Mouse (Mus musculus) v-Abl transformed pro-B cells (cell line): ENCODE results near the gene Mxi1.

ENCODE experiments used
- in situ Hi-C, 2 experiments: fragments of 400-800 bp; cut with MboI; formaldehyde crosslinking; loops; one replicate each; pipeline ENCODE4 v1.15.1; 2025; ENCODE audit not compliant: unreplicated experiment in 2 of 2

The Mxi1 gene

DNA sequence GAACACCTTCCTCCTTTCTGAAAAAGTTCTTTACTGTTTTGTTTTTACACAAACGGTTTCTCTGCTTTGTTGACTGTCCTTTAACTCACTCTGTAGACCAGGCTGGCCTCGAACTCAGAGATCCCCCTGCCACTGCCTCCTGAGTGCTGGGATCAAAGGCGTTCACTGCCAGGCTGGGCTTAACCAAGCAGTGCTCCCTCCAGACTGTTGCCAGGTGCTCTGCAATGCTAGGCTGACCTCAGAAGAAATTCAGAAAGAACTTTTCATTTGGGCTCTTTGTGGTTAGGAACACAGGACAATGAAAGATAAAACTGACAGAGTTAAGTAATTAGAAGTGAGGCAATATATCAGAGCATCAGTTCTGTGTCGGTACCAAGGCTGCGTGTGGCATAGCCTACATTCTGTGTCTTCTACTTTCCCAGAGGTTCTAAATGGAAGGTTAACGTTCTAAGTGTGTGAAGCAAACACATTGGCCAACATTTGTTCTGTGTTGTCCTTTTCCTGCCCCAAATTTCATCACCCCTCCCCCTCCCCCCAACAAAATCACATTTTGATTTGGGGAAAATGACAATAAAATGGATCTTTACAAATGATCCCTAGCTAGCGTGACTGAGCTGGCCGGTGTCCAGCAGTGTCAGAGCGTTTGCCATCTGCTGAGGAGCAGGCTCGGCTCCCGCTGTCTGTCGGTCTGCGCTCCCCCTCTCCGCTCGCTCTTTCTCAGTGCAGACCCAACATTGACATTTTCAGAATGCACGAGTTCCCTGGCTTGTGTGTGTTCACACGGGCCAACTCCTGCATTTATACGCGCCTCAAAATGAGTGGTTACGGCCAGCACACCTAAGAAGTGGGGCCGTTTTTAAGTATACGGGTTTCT, 49.1 kb downstream of the Mxi1 start:
- in situ Hi-C loops: loop anchor here (5.0 kb wide), 1 partner anchor 112 kb away; no protein-coding TSS in a partner anchor

DNA sequence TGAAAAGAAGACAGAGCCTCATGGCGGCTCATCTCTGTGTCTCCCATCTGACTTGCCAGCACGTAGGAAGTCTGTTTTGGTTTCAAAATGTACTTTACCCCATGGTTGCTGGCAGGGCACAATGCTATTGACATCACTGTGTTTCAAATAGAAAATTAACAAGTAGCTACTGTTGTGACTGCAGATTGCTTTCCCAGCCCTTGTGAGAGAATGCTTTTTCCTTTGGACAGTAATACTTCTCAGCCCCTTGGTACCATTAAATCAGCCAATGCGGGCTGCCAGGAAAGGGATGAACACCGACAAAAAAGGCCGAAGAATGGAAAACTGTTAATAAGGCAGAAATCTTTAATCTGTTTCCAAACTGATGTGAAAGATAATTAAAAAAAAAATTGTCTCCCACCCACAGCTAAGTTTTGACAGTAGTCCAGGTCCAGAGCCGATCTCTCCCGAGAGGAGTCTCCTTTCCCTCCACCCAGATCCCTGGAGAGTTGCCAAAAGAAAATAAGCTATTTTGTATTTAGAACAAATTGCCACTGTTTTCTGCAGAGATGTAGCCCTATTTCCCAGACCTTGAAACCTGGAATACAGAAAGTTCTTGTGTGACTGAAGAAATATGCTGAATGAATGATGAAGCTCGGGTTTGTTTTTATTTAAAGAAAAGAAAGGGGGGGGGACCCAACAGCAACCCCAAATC, 50.1 kb downstream of the Mxi1 start:
- in situ Hi-C loops: loop anchor here (5.0 kb wide), 1 partner anchor 113 kb away; no protein-coding TSS in a partner anchor

DNA sequence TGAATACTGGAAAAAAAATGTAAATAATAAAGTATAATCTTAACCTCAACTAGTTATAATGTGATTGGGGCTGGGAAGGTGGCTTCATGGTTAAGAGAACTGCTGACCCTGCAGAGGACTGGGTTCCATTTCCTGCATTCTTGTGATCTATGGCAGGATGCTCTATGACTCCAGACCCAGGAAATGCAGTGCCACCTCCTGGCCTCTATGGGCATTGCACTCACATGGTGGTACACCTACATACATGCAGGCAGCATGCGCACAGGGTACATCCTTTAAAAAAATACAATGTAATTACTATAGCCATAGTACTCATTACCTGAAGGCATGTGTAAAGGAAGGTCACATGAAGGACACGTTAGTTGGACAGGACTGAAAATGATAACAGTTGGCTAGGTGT, 52.6 kb downstream of the Mxi1 start:
- in situ Hi-C loops: loop anchor here (5.0 kb wide), 1 partner anchor 116 kb away; no protein-coding TSS in a partner anchor

DNA sequence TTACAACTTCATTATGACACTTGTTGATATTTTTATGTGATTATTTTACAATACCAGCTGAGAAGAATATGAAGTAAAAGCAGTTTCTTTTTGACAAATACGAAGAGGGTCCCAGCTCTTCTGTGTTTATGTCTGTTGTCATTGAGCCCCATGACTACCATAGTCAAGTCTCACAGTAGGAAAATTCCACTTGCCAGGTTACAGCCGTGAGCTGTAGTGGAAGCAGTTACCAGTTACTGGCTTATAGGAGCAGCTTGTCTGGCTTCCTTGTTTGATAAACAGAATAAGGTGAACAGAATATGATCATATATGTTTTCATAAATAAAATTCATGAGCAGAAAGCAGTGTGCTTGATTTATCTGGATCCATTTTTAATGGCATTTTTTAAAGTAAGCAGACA, 54.2 kb downstream of the Mxi1 start:
- in situ Hi-C loops: loop anchor here (5.0 kb wide), 1 partner anchor 117 kb away; no protein-coding TSS in a partner anchor

DNA sequence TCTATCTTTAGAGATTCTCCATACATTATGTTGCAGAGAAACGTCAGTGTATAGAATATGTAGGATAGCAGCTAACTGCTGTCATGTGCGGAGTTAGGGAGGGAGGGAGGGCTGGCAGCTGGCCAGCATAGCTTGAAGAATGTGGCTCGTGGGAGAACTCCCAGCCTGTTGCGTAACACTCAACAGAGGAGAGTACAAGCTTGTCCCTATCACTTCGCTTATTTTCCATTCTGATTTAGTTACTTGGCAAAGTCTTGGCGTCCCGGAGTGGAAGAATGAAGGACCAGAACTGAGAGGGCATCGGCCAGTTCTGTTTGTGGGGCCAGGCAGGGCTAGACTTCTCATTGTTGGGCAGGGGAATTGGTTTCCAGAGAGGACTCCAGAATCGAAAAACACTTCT, 54.6 kb downstream of the Mxi1 start:
- in situ Hi-C loops: loop anchor here (5.0 kb wide), 1 partner anchor 118 kb away; no protein-coding TSS in a partner anchor

DNA sequence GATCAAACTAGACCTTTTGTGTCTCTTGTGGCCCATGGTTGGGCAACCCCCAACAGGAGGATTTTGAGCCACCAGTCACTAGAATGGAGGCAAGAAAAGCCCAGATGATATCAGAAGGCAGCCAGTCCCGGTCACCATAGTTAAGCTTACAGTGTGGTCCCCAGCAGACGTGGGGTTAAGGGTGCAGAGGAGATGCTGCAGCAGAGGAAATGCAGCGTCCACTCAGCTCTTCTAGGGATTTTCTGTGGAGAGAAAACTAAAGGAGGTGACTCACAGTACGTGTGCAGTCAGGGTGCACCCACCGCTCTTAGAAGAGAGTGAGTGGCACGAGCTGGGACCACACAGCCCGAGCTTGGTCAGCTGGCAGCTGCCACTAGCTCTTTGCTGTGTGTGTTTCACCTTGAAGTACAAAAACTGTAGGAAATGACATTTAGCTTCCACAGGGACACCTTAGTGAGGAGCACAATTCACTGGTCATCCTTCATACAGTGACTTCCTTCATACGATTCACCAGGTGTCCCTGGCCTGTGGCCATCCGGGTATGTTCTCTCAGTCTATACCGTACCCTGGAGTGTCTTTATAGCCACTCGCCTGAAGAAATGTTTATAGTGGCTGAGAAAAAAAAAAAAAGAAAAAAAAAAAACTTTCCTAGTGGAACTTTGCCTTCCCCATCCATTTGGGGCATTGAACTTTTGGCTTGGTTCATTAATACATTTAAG, 55.9 kb downstream of the Mxi1 start:
- in situ Hi-C loops: no loop called here

DNA sequence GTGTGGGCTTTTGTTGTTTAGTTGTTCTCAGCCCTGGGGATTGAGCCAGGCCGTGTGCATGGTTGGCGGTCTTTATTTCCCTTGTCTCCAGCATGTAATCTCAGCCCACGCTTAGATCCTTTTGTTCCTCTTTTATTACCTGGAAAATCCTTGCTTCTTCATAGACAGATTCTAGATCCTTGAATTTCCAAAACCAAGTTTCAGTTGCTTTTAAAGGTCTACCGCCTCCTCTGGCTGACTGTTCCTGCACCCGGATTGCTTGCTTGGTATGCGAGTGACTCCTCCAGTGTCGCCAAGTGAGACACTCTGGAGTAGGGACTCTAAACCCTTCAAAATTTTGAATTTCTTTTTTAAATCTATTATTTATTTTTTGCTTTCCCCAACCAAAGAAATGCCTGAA, 56.6 kb downstream of the Mxi1 start:
- in situ Hi-C loops: no loop called here

DNA sequence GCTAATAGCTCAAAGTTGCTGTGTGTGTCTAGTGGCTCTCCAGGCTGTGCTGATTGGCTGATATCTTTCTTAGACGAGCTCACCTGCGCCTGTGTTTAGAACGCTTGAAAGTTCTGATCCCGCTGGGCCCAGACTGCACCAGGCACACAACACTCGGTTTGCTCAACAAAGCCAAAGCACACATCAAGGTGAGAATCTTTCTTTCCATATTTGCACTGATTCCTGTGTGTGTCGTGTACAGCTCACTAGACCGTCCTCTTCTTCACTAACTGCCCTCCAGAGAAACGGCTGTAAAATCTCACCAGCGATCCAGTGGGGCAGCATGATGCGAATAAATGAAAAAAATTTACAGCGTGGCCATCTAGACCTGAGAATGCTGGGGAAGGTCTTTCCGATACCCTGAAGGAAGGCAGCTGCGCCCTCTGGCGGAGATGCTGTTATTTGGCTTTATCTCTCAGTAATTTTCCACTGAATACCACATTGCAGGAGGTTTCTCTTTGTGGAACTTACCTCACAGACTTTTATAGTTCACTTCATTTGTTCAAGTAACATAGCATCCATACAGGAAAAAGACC, 59.2 kb downstream of the Mxi1 start:
- in situ Hi-C loops: no loop called here

DNA sequence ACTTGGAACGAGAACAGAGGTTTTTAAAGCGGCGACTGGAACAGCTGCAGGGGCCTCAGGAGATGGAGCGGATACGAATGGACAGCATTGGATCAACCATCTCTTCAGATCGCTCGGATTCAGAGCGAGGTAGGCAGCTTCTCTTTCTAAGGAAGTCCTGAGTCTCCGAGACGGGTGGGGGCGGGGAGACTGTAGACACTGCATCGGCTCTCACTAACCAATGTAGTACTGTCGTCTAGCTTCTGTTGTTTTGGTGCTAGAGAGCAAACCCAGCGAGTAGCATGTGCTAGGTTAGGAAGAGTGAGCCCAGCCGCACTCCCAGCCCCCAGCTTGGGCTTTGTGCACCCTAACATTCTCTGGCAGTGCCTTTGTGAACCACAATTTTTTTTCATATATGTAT, 59.9 kb downstream of the Mxi1 start:
- in situ Hi-C loops: no loop called here

DNA sequence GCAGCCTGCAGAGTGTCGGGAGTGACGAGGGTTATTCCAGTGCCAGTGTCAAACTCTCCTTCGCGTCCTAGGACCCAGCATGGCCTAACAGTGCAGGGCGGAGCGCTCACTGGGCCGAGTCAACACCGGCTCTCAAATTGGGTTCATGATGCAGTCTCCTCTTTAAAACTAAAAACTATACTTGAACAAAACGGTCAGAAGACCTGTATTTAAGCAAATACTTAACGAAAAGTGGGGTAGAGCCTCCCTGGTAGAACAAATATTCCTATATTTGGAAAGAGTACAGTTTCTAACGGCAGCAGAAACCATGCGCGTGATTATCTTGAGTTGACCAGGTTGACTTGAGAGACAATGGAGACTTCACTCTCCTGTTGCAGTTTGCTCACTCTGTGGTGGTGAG, 61.3 kb downstream of the Mxi1 start, which contains the start of gene Gm10197:
Gene Gm10197 (minus strand): TSS at position 101 of the 400 bp plus-strand sequence.
- in situ Hi-C loops: no loop called here

DNA sequence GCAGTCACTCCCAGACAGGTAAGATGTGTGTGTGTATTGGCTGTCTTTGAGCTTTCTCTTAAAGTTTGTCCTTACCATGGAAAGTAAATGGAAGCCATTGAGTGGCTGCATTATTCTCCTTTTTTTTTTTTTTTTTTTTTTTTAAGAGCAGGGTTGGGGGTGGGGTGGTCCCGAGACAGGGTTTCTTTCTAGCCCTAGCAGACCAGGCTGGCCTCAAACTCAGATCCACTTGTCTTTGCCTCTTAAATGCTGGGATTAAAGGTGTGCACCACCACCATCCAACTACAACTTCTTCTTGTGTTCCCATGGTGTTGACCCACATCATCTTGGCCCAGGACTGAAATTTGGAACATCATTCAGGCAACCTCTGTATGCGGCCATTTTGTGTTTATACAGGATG, 63.3 kb downstream of the Mxi1 start:
- in situ Hi-C loops: no loop called here

DNA sequence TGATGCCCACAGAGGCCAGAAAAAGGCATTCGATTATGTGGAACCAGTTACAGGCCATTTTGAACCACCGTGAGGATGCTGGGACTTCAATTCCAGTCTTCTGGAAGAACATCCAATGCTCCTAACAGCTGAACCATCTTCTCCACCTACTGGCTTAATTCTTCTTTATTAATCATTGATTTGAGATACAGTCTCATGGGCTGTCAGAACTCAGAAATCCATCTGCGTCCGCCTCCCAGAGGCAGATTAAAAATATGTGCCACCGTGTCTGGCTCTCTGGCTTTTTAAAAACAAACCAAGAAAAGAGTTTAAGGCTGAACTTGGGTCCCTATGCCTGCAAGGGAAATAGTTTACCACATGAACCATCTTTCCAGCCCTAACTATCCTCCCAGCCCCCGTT, 65.0 kb downstream of the Mxi1 start:
- in situ Hi-C loops: loop anchor here (25.0 kb wide), 2 partner anchors 387 to 537 kb away; no protein-coding TSS in a partner anchor

DNA sequence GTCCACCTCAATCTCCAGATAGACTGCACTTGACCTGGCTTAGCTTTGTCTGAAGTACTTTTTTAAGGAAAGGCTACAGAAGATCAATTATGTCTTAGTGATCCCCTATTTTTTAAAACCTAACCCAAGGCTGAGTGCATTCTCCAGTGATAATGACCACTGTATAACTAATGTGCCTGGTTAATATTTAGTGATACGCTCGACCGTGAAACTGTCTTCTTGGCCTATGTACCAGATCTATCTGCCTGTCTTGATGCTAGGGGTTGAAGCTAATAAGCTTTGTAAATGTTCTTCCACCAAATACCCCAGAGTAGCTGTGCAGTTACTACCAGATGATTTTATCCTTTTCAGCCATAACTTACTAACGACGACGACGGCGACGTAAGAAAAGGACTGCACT, 65.5 kb downstream of the Mxi1 start:
- in situ Hi-C loops: loop anchor here (25.0 kb wide), 2 partner anchors 386 to 536 kb away; no protein-coding TSS in a partner anchor

DNA sequence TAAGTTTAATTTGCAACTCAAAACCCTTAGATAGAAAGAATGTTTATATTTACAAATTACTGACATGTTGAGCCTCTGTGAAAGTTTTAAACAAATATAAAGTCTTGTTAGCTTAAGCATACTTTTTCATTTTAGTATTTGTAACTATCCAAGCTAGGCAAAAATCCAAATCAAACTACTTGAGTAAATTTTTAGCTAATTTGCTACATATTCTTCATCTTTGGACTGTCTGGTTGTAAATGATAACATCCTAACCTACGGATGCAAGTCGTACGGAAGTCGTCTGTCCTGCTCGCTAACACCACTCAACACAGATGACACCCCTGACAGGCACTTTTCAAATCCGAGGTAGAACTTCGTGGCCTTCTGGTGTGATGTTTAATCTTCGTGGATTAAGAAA, 67.3 kb downstream of the Mxi1 start:
- in situ Hi-C loops: loop anchor here (25.0 kb wide), 2 partner anchors 385 to 535 kb away; no protein-coding TSS in a partner anchor

DNA sequence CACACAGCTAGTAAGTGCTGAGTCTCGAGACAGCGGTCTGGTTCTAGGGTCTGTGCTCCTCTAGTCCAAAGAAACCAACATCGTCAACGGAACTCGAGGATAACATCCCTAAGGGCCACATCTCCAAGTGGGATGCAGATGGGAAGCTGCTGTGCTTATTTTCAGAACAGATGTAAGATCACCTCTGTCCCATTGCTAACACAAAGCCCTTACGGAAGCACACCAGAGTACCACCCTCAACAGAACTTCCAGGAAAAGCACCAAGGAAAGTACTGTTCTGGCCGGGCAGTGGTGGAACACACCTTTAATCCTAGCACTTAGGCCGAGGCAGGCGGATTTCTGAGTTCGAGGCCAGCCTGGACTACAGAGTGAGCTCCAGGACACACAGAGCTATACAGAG, 68.1 kb downstream of the Mxi1 start:
- in situ Hi-C loops: loop anchor here (25.0 kb wide), 2 partner anchors 384 to 534 kb away; no protein-coding TSS in a partner anchor

DNA sequence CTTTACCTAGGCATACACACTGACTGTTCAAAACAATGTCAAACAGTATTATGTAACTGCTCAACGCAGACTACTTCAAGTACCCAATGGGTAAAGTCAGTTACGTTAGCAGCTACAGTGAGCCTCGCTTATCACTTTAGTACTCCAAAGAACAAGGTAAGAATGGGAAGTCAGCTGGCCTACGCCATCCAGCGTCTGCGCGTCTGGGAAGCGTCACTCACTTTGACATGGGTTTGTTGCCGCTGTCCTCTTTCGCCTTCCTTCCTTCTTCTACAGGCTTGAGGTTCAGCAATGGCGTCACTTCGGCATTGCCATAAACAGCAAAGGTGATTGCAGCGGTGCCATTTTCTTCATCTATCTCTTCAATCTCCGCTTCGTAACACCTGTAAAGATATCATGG, 73.0 kb downstream of the Mxi1 start:
- in situ Hi-C loops: loop anchor here (25.0 kb wide), 2 partner anchors 379 to 529 kb away; no protein-coding TSS in a partner anchor

DNA sequence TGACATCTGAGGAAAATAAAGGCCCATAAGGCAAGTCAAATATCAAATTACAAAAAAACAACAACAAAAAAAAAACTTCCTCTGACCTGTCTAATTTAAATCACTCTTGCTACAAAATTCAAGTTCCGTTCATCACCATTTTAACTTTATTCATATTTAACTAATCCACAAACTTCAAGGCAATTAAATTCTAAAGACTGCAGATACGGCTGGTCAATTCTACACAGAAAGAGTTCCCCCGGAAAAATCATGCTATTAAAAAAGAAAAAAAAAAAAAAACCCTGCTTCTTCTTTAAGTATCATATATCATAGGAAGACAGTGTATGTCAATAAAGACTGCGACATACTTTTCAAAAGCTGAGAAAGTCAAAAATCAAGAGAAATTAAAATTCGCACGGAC, 79.1 kb downstream of the Mxi1 start:
- in situ Hi-C loops: loop anchor here (25.0 kb wide), 2 partner anchors 373 to 523 kb away; no protein-coding TSS in a partner anchor

DNA sequence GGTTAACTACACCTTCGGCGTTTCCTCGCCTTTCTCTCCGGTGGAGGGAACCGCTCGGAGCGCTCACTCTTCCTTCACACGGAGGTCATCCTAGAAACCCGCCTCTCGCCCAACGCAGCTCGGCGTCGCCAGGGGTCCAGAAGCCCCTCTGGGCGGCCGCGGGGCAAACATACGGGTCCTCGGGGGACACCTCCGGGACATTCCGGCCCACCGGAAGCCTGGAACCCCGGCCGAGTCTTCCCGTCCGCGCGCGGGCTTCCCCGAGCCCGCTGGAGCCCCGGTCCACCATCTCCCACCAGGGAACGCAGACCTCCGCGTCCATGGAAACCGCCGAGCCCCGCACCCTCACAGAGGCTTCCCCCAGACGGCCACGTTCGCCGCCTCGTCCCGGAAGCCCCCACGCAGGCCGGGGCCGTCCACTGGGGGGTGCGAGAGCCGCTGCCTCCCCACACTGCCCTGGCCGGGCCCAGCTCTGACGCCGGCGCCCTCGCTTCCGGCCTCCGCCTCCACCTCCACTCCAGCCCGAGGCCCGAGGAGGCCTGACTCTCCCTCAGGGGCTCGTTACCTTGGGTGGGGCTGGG, 79.6 kb downstream of the Mxi1 start:
- in situ Hi-C loops: loop anchor here (5.0 to 25.0 kb wide), 6 partner anchors 247 to 1925 kb away; partner anchors contain the start of genes Vti1a (in 1 of the 2) and Zdhhc6 (in 1 of the 2)

DNA sequence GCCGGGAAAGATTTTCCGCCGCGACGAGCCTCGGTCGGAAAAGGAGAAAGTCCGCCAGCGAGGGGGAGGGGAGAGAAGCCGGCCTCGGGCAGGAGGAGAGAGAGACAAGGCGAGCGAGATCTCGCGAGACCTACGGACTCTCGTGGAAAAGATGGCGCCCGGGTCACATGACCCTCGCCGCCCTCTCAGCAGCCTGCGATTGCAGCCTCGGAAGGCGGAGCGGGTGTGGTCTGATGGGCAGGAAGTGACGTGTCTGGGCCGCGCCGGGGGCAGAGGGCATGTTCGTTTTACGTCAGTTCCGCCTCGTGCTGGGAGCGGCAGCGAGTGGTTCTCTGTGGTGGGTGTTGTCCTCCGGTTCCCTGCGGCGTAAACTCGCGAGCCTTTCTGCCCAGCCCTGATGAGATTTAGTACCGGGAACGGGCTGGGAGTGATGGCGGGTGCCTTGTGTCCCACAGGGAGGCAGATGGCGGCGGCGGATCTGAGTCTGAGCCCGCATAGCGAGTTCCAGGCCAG, 80.2 kb downstream of the Mxi1 start, which contains the start of gene Smndc1:
Gene Smndc1 (minus strand): TSS at position 84 of the 513 bp plus-strand sequence.
- in situ Hi-C loops: loop anchor here (5.0 to 25.0 kb wide), 6 partner anchors 247 to 1924 kb away; partner anchors contain the start of genes Vti1a (in 1 of the 2) and Zdhhc6 (in 1 of the 2)
